Mouse (Mus musculus): ENCODE measurements around the gene D130040H23Rik. TPM values are rescaled to one million over a fixed set of nuclear protein-coding genes. Genes with fewer than 3 reads are reported as not detected.
"Not testable (repeated sequence)": the region's sequence is repeated elsewhere in the genome, so short reads cannot be mapped to it uniquely, and the experiment has no call there.

Gene D130040H23Rik
- total RNA-seq (2021): 1 to 10 TPM in 1 of 2 experiments, under 1 TPM in 1; 0.84 to 1.9 TPM

DNA sequence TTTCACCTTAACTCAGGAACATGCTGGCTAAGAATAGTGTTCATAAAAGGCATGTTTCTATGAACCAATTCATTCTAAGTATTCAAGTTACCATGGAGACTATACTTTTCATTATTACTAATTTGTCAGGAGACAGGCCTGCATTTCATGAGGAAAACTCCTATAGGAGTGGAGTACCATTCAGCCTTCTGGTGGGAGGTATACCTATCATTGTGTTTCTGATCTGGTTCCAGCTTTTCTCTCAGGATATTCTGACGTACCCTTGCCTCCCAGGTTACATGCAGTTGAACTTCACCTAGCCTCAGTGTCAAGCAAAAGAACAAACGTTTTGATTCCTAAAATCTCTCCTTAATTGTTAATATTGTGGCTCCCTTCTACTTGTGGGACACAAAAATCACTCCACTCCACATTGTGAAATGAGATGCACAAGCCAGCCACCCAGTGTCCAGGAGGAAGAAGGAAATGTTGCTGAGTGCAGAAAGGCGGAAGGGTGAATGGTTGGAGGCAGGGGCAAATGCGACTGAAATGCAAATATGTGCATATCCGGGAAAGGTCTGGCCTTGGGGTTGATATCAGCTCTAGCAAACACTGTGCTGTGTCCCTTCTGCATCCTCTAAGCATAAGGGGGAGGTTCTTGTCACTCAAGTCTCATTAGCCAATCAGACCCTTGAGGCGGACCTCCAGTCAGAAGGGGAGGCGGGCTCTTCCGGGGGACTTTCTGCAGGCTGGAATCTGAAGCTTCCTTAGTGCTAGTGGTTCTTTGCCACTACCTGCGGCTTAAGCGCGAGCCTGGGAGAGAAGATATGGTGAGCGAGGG is at the start of gene D130040H23Rik:
Gene D130040H23Rik, plus strand, starts transcription at position 695 of the 817 bp plus-strand sequence.
- DNase-seq (ENCODE audit: low spot score): peak; percentile 61
- intact Hi-C loops (cut with DNase I): no loop called here

- intact Hi-C loops (cut with DNase I): no loop called here
- DNase-seq (ENCODE audit: low spot score): no peak
Observed at GRCm38 (mm10) chr8:69242541-69242940, 28.3 kb upstream of the D130040H23Rik start.

DNA sequence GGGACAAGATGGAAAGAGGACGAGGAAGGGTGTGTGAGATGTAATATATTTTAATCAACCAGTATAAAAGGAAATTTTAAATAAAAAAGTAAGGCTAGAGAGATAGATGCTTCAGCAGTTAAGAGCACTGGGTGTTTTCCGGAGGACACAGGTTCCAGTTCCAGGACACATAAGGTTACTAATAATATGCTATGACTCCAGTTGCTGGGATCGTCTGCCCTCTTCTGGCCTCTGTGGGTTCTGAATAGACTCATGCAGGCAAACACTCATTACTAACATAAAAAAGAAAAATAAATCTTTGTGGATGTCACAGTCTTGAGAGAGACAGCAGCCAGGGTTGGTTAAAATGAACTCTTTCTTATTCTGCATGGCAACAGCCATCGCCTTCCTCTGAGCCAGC is 2.4 kb upstream of the D130040H23Rik start:
- no peak for DNase-seq (ENCODE audit: low spot score)
- intact Hi-C loops (cut with DNase I): loop anchor here (2.0 kb wide), 1 partner anchor 150 kb away; no protein-coding TSS in a partner anchor

DNA sequence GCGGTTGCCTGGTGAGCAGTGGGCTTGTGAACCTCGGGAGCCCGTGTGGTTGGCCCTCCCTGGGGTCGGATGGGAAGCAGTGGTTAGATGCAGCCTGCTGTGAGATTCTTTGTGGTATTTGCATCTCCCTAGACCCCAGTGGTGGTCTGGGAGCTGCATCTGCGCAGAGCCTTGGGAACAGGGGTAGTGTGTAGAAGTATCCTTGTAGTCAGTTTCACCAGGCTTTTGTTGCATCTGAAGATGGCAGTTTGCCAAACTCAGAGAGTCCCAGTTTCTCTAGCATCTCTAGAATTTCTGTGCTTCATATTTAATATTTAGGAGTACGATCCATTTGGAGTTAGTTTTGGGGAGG is 299 bp downstream of the D130040H23Rik start:
- intact Hi-C loops (cut with DNase I): no loop called here
- no peak for DNase-seq (ENCODE audit: low spot score)

- intact Hi-C loops (cut with DNase I): no loop called here
- DNase-seq (ENCODE audit: low spot score): no peak
Observed at GRCm38 (mm10) chr8:69272435-69272834, 1.6 kb downstream of the D130040H23Rik start.

DNA sequence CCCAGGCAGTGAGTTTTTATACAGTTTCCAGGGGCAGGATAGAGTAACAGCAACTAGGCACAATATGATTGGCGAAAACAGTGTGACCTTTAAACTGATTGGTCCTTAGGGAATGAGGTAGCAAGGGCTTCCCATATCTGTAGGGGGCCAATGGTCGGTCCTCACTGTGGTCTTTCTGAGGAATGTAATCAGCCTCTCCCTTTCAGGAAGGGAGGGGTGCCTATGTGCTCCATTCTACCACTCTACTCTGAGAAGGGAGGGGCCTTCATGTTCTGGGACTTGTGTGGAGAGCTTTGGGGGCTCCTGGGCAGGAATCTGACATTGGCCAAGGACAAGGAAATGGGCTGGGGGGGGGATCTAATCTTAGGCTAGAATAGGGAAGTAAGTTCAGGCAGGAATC is 53.9 kb downstream of the D130040H23Rik start:
- intact Hi-C loops (cut with DNase I): loop anchor here (5.0 kb wide), 1 partner anchor 213 kb away; no protein-coding TSS in a partner anchor
- DNase-seq (ENCODE audit: low spot score): no peak

- intact Hi-C loops (cut with DNase I): loop anchor here (5.0 kb wide), 1 partner anchor 209 kb away; no protein-coding TSS in a partner anchor
Observed at GRCm38 (mm10) chr8:69328301-69329288, 57.7 kb downstream of the D130040H23Rik start.

DNA sequence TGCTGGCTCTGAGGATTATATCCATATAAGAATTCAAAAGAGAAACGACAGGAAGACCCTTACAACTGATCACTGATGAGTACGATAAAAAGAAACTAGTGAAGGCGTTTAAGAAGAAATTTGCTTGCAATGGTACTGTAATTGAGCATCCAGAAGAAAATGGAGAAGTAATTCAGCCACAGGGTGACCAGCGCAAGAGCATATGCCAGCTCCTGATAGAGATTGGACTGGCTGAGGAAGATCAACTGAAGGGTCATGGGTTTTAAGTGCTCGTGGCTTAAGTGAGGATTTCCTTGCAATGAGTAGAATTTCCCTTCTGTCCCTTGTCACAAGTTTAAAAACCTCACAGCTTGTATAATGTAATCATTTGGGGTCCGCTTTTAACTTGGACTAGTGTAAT is 58.4 kb downstream of the D130040H23Rik start:
- intact Hi-C loops (cut with DNase I): loop anchor here (5.0 kb wide), 1 partner anchor 208 kb away; no protein-coding TSS in a partner anchor
- DNase-seq (ENCODE audit: low spot score): not testable (repeated sequence)

More at GRCm38 (mm10) chr8:69328301-69329288, 57.7 kb downstream of the D130040H23Rik start:
- DNase-seq (ENCODE audit: low spot score): peak; percentile 34

Other genes with a start within 250 kb of the D130040H23Rik start
- 10 to 100 TPM in 1 of 2 experiments, 1 to 10 TPM in 1; 9.1 to 11.7 TPM for gene Zfp930, start 62.0 kb upstream of the D130040H23Rik start, total RNA-seq (2021)
- not detected for gene Gm9495, start 182.5 kb downstream of the D130040H23Rik start, total RNA-seq (2021)